8 mouse cellular contexts compared by ENCODE assay signal in genomic region chr17:23785561-23786471, GRCm38 (mm10). TPM values are rescaled to one million over a fixed set of nuclear protein-coding genes. Genes with fewer than 3 reads are reported as not detected.
A peak's percentile ranks its signal among the peaks of the same experiment; 100 is the strongest.
DNase-seq lines count a peak whose midpoint lies in the region; ATAC-seq and TF ChIP-seq lines count a peak whose summit lies in the region.

Gene Flywch2, minus strand, starts transcription at chr17:23786081.

- DNase-seq in Muller cell, postnatal 12 days (ENCODE audit: inconsistent ontology term) = peak; percentile 81
- peak; percentile 98 for DNase-seq in cerebellum, adult 9-10 months
- peak; percentile 71 for DNase-seq in heart, postnatal 4 days
- peak; percentile 87 to 93 for DNase-seq in layer of hippocampus, adult 8-10 months (ENCODE audit: low spot score in 2 of 2)
- DNase-seq in lung, adult 2 months = peak; percentile 76
- DNase-seq in testis, postnatal 14 days (ENCODE audit: low spot score) = peak; percentile 81

- no peaks in the 10 kb centered on the region for H3K36me3 ChIP-seq in neural tube, embryonic 15.5 days

- H3K27ac ChIP-seq in neural tube, embryonic 15.5 days (replicated peaks) = peak within 1 kb of the TSS; percentile 95

- no peaks in the 10 kb centered on the region for H3K27me3 ChIP-seq in neural tube, embryonic 15.5 days (replicated peaks)

- peak within 1 kb of the TSS; percentile 75 for H3K4me2 ChIP-seq in neural tube, embryonic 15.5 days

- peak within 1 kb of the TSS; percentile 82 for H3K9ac ChIP-seq in neural tube, embryonic 15.5 days (replicated peaks)

- 7% methylated on average over 43 of the region's 43 CpGs for WGBS in lung, adult 2 months
- 1% methylated on average over 43 of the region's 43 CpGs for WGBS in neural tube, embryonic 15.5 days

- TF ChIP-seq POLR2A in lung, adult 2 months (IDR thresholded peaks at IDR 0.05; ENCODE audit: borderline replicate concordance, extremely low read depth, low read depth, low read length) = no peak

- no peak for TF ChIP-seq CTCF in lung, adult 2 months (IDR thresholded peaks at IDR 0.05; ENCODE audit: insufficient read depth, low read length)

- peaks cover 7% of the 10 kb centered on the region for H3K4me1 ChIP-seq in lung, adult 2 months (ENCODE audit: control insufficient read depth, insufficient read depth, low read length)
- peaks cover 33% of the 10 kb centered on the region for H3K4me1 ChIP-seq in neural tube, embryonic 15.5 days

- peak; percentile 75 for ATAC-seq in frontal cortex, adult (ENCODE audit: low TSS enrichment)
- peak; percentile 92 for ATAC-seq in neural tube, embryonic 15.5 days (ENCODE audit: low FRiP score)

- peak within 1 kb of the TSS; percentile 53 for H3K4me3 ChIP-seq in lung, adult 2 months (replicated peaks; ENCODE audit: extremely low read depth, low read depth, low read length)
- peak within 1 kb of the TSS; percentile 72 for H3K4me3 ChIP-seq in neural tube, embryonic 15.5 days (replicated peaks)

- H3K9me3 ChIP-seq in neural tube, embryonic 15.5 days (replicated peaks) = no peaks in the 10 kb centered on the region

RNA-seq across cellular contexts. Expression of gene Flywch2, which starts in this region (rescaled TPM):
- total RNA-seq in heart, postnatal 4 days (2021) = 1 to 10 TPM; 1.2 to 2.2 TPM
- 10 to 100 TPM in 2 of 4 experiments, 1 to 10 TPM in 2; 8.1 to 11.7 (median 10.1) TPM for total RNA-seq in layer of hippocampus, adult 8-10 months (2022)
- polyA plus RNA-seq in lung, adult 2 months (2012; rRNA removed) = 8.0 and 8.8 TPM in 2 replicates
- polyA plus RNA-seq in neural tube, embryonic 15.5 days (2015; fragmentation: Nextera tagmentation; extraction: Ambion mirVana) = 74.8 and 94.6 TPM in 2 replicates

Comparison
In these comparisons a context has a peak if more than half of its experiments do, and no peak if none do; other contexts are left out.
1. Peak in every context shown above with its lines: DNase-seq, ATAC-seq, H3K4me3 ChIP-seq and H3K27ac ChIP-seq.